Comparison of ENCODE assay signal across 8 mouse cellular contexts in genomic region chr11:101468731-101469130, GRCm38 (mm10). TPM values are rescaled to one million over a fixed set of nuclear protein-coding genes. Genes with fewer than 3 reads are reported as not detected.
A peak's percentile ranks its signal among the peaks of the same experiment; 100 is the strongest.
DNase-seq lines count a peak whose midpoint lies in the region; ATAC-seq and TF ChIP-seq lines count a peak whose summit lies in the region.

No protein-coding gene starts in this region.

- no peaks in the 10 kb centered on the region for H3K9me3 ChIP-seq in kidney, postnatal 0 days (replicated peaks; ENCODE audit: low read length)
- H3K9me3 ChIP-seq in embryonic facial prominence, embryonic 13.5 days, result no peaks in the 10 kb centered on the region
- no peaks in the 10 kb centered on the region for H3K9me3 ChIP-seq in intestine, embryonic 16.5 days (ENCODE audit: control insufficient read depth, low read length)
- no peaks in the 10 kb centered on the region for H3K9me3 ChIP-seq in neural tube, embryonic 11.5 days (ENCODE audit: control insufficient read depth, low read length)

- H3K36me3 ChIP-seq in kidney, postnatal 0 days (ENCODE audit: insufficient read depth, low read length), result no peaks in the 10 kb centered on the region
- H3K36me3 ChIP-seq in embryonic facial prominence, embryonic 13.5 days, result no peaks in the 10 kb centered on the region
- H3K36me3 ChIP-seq in intestine, embryonic 16.5 days (ENCODE audit: control insufficient read depth, insufficient read depth, low read length), result no peaks in the 10 kb centered on the region
- H3K36me3 ChIP-seq in neural tube, embryonic 11.5 days (ENCODE audit: control insufficient read depth, insufficient read depth, low read length), result peaks cover 2% of the 10 kb centered on the region

- intact Hi-C loops in left cerebral cortex, postnatal 36 days (cut with DNase I), result loop anchor here (2.0 kb wide), 1 partner anchor 50 kb away; no protein-coding TSS in a partner anchor

- H3K9ac ChIP-seq in kidney, postnatal 0 days (ENCODE audit: low read depth, low read length), result peak overlapping the region; percentile 67
- H3K9ac ChIP-seq in embryonic facial prominence, embryonic 13.5 days, result peak overlapping the region; percentile 79
- H3K9ac ChIP-seq in intestine, embryonic 16.5 days (ENCODE audit: low read depth, low read length), result peak overlapping the region; percentile 84
- H3K9ac ChIP-seq in neural tube, embryonic 11.5 days (ENCODE audit: low read length), result peak overlapping the region; percentile 86

- peaks cover 13% of the 10 kb centered on the region; the same call in 1 of the 2 replicates for H3K4me1 ChIP-seq in kidney, postnatal 0 days (replicated peaks; ENCODE audit: insufficient read depth, low read length)
- H3K4me1 ChIP-seq in embryonic facial prominence, embryonic 13.5 days, result peaks cover 34% of the 10 kb centered on the region
- peaks cover 20% of the 10 kb centered on the region for H3K4me1 ChIP-seq in intestine, embryonic 16.5 days (ENCODE audit: control insufficient read depth, insufficient read depth, low read length)
- H3K4me1 ChIP-seq in neural tube, embryonic 11.5 days (ENCODE audit: control insufficient read depth, insufficient read depth, low read length), result peaks cover 21% of the 10 kb centered on the region

- DNase-seq in kidney, postnatal 0 days (ENCODE audit: low spot score), result no peak
- no peak for DNase-seq in kidney, adult 11 months
- peak; percentile 30 for DNase-seq in neural tube, embryonic 11.5 days (ENCODE audit: low spot score)
- no peak for DNase-seq in left cerebral cortex, postnatal 36 days (ENCODE audit: low spot score in 2 of 2)
- no peak for DNase-seq in urinary bladder, adult 2 months (ENCODE audit: low spot score)

- H3K4me2 ChIP-seq in kidney, postnatal 0 days (ENCODE audit: low read length), result peak overlapping the region; percentile 92
- H3K4me2 ChIP-seq in embryonic facial prominence, embryonic 13.5 days, result peak overlapping the region; percentile 94
- H3K4me2 ChIP-seq in intestine, embryonic 16.5 days (ENCODE audit: low read depth, low read length), result peak overlapping the region; percentile 96
- H3K4me2 ChIP-seq in neural tube, embryonic 11.5 days (ENCODE audit: low read depth), result peak overlapping the region; percentile 85

- WGBS in kidney, postnatal 0 days, result 7% methylated on average over 12 of the region's 13 CpGs
- 3% methylated on average over 13 of the region's 13 CpGs for WGBS in embryonic facial prominence, embryonic 13.5 days
- WGBS in intestine, embryonic 16.5 days, result 4% methylated on average over 13 of the region's 13 CpGs
- WGBS in neural tube, embryonic 11.5 days, result 6% methylated on average over 13 of the region's 13 CpGs

- ATAC-seq in kidney, postnatal 0 days (replicated peaks; ENCODE audit: low FRiP score, low read depth), result no peak
- ATAC-seq in embryonic facial prominence, embryonic 13.5 days (ENCODE audit: insufficient number of reproducible peaks, insufficient read depth, low FRiP score, low TSS enrichment, low read depth), result no peak
- no peak for ATAC-seq in intestine, embryonic 16.5 days
- peak; percentile 3; the same call in 1 of the 2 replicates for ATAC-seq in neural tube, embryonic 11.5 days (ENCODE audit: insufficient read depth, low FRiP score, low TSS enrichment)
- ATAC-seq in erythroid progenitor cell, adult 5-6 weeks (replicated peaks; ENCODE audit: low FRiP score, poor library complexity, severe bottlenecking), result no peak

- no peak for TF ChIP-seq CTCF in kidney, postnatal 0 days (IDR thresholded peaks at IDR 0.05; ENCODE audit: low read depth)

- no peak overlapping the region for H3K27ac ChIP-seq in kidney, postnatal 0 days
- H3K27ac ChIP-seq in embryonic facial prominence, embryonic 13.5 days, result no peak overlapping the region
- H3K27ac ChIP-seq in intestine, embryonic 16.5 days (ENCODE audit: low read length), result peak overlapping the region; percentile 80
- H3K27ac ChIP-seq in neural tube, embryonic 11.5 days (ENCODE audit: low read depth, low read length), result no peak overlapping the region

- peak overlapping the region; percentile 82 for H3K4me3 ChIP-seq in kidney, postnatal 0 days (replicated peaks; ENCODE audit: low read depth, low read length)
- H3K4me3 ChIP-seq in embryonic facial prominence, embryonic 13.5 days, result peak overlapping the region; percentile 72
- peak overlapping the region; percentile 82 for H3K4me3 ChIP-seq in intestine, embryonic 16.5 days (ENCODE audit: low read length)
- H3K4me3 ChIP-seq in neural tube, embryonic 11.5 days (ENCODE audit: low read depth, low read length), result peak overlapping the region; percentile 80

- no peaks in the 10 kb centered on the region for H3K27me3 ChIP-seq in kidney, postnatal 0 days (ENCODE audit: insufficient read depth, low read length)
- H3K27me3 ChIP-seq in embryonic facial prominence, embryonic 13.5 days, result peaks cover 5% of the 10 kb centered on the region; the same call in 1 of the 2 replicates
- no peaks in the 10 kb centered on the region for H3K27me3 ChIP-seq in intestine, embryonic 16.5 days (replicated peaks; ENCODE audit: control insufficient read depth, insufficient read depth, low read length)
- no peaks in the 10 kb centered on the region for H3K27me3 ChIP-seq in neural tube, embryonic 11.5 days (ENCODE audit: control insufficient read depth, insufficient read depth, low read length)

RNA-seq across cellular contexts. Expression of gene Vat1, which starts 2.7 kb away (rescaled TPM):
- 37.7 and 38.6 TPM in 2 replicates for polyA plus RNA-seq in kidney, postnatal 0 days (2015; fragmentation: Nextera tagmentation; extraction: Ambion mirVana)
- polyA plus RNA-seq in embryonic facial prominence, embryonic 13.5 days (2015; fragmentation: Nextera tagmentation; extraction: Ambion mirVana), result 34.2 and 37.5 TPM in 2 replicates
- polyA plus RNA-seq in intestine, embryonic 16.5 days (2015; fragmentation: Nextera tagmentation; extraction: Ambion mirVana), result 69.9 and 88.2 TPM in 2 replicates
- 52.3 and 55.8 TPM in 2 replicates for polyA plus RNA-seq in neural tube, embryonic 11.5 days (2014; fragmentation: Nextera tagmentation; extraction: Ambion mirVana)
- total RNA-seq in erythroid progenitor cell, adult 5-6 weeks (2015; ENCODE audit: low replicate concordance), result 9.0 and 13.4 TPM in 2 replicates
- total RNA-seq in erythroid progenitor cell, adult 5-6 weeks (2017; ENCODE audit: low replicate concordance), result 4.7 and 6.1 TPM in 2 replicates
- total RNA-seq in left cerebral cortex, postnatal 36 days (2021), result 10 to 100 TPM; 33.9 to 36.1 TPM
- 172 and 197 TPM in 2 replicates for polyA plus RNA-seq in urinary bladder, adult 2 months (2012; rRNA removed)

RNA-seq across cellular contexts. Expression of gene Rnd2, which starts 3.9 kb away (rescaled TPM):
- polyA plus RNA-seq in kidney, postnatal 0 days (2015; fragmentation: Nextera tagmentation; extraction: Ambion mirVana), result 10.3 and 11.1 TPM in 2 replicates
- 14.0 and 16.8 TPM in 2 replicates for polyA plus RNA-seq in embryonic facial prominence, embryonic 13.5 days (2015; fragmentation: Nextera tagmentation; extraction: Ambion mirVana)
- 21.0 and 22.1 TPM in 2 replicates for polyA plus RNA-seq in intestine, embryonic 16.5 days (2015; fragmentation: Nextera tagmentation; extraction: Ambion mirVana)
- polyA plus RNA-seq in neural tube, embryonic 11.5 days (2014; fragmentation: Nextera tagmentation; extraction: Ambion mirVana), result 43.9 and 49.0 TPM in 2 replicates
- total RNA-seq in erythroid progenitor cell, adult 5-6 weeks (2015; ENCODE audit: low replicate concordance), result not detected in 2 replicates
- not detected in 2 replicates for total RNA-seq in erythroid progenitor cell, adult 5-6 weeks (2017; ENCODE audit: low replicate concordance)
- 100 to 1,000 TPM; 139 to 164 TPM for total RNA-seq in left cerebral cortex, postnatal 36 days (2021)
- 19.2 TPM in 2 replicates for polyA plus RNA-seq in urinary bladder, adult 2 months (2012; rRNA removed)

RNA-seq across cellular contexts. Expression of gene Ifi35, which starts 20.5 kb away (rescaled TPM):
- polyA plus RNA-seq in kidney, postnatal 0 days (2015; fragmentation: Nextera tagmentation; extraction: Ambion mirVana), result 30.0 and 30.8 TPM in 2 replicates
- 9.1 and 10.9 TPM in 2 replicates for polyA plus RNA-seq in embryonic facial prominence, embryonic 13.5 days (2015; fragmentation: Nextera tagmentation; extraction: Ambion mirVana)
- polyA plus RNA-seq in intestine, embryonic 16.5 days (2015; fragmentation: Nextera tagmentation; extraction: Ambion mirVana), result 29.7 and 31.1 TPM in 2 replicates
- polyA plus RNA-seq in neural tube, embryonic 11.5 days (2014; fragmentation: Nextera tagmentation; extraction: Ambion mirVana), result 2.4 and 3.1 TPM in 2 replicates
- total RNA-seq in erythroid progenitor cell, adult 5-6 weeks (2015; ENCODE audit: low replicate concordance), result 39.8 and 73.2 TPM in 2 replicates
- 43.6 and 47.4 TPM in 2 replicates for total RNA-seq in erythroid progenitor cell, adult 5-6 weeks (2017; ENCODE audit: low replicate concordance)
- total RNA-seq in left cerebral cortex, postnatal 36 days (2021), result 1 to 10 TPM; 3.2 to 3.4 TPM
- polyA plus RNA-seq in urinary bladder, adult 2 months (2012; rRNA removed), result 66.6 and 79.9 TPM in 2 replicates

RNA-seq across cellular contexts. Expression of gene Rpl27, which starts 26.6 kb away (rescaled TPM):
- 396 and 448 TPM in 2 replicates for polyA plus RNA-seq in kidney, postnatal 0 days (2015; fragmentation: Nextera tagmentation; extraction: Ambion mirVana)
- polyA plus RNA-seq in embryonic facial prominence, embryonic 13.5 days (2015; fragmentation: Nextera tagmentation; extraction: Ambion mirVana), result 342 and 404 TPM in 2 replicates
- 251 and 288 TPM in 2 replicates for polyA plus RNA-seq in intestine, embryonic 16.5 days (2015; fragmentation: Nextera tagmentation; extraction: Ambion mirVana)
- 389 and 414 TPM in 2 replicates for polyA plus RNA-seq in neural tube, embryonic 11.5 days (2014; fragmentation: Nextera tagmentation; extraction: Ambion mirVana)
- 179 and 183 TPM in 2 replicates for total RNA-seq in erythroid progenitor cell, adult 5-6 weeks (2015; ENCODE audit: low replicate concordance)
- total RNA-seq in erythroid progenitor cell, adult 5-6 weeks (2017; ENCODE audit: low replicate concordance), result 266 and 615 TPM in 2 replicates
- total RNA-seq in left cerebral cortex, postnatal 36 days (2021), result 10 to 100 TPM; 32.6 to 46.9 TPM
- polyA plus RNA-seq in urinary bladder, adult 2 months (2012; rRNA removed), result 932 and 1,046 TPM in 2 replicates

RNA-seq across cellular contexts. Expression of gene Ptges3l, which starts 43.6 kb away (rescaled TPM):
- polyA plus RNA-seq in kidney, postnatal 0 days (2015; fragmentation: Nextera tagmentation; extraction: Ambion mirVana), result 8.7 and 11.5 TPM in 2 replicates
- 5.5 and 8.1 TPM in 2 replicates for polyA plus RNA-seq in embryonic facial prominence, embryonic 13.5 days (2015; fragmentation: Nextera tagmentation; extraction: Ambion mirVana)
- polyA plus RNA-seq in intestine, embryonic 16.5 days (2015; fragmentation: Nextera tagmentation; extraction: Ambion mirVana), result 11.1 and 12.4 TPM in 2 replicates
- 6.9 and 7.1 TPM in 2 replicates for polyA plus RNA-seq in neural tube, embryonic 11.5 days (2014; fragmentation: Nextera tagmentation; extraction: Ambion mirVana)
- not detected in 2 replicates for total RNA-seq in erythroid progenitor cell, adult 5-6 weeks (2015; ENCODE audit: low replicate concordance)
- total RNA-seq in erythroid progenitor cell, adult 5-6 weeks (2017; ENCODE audit: low replicate concordance), result not detected in 2 replicates
- 1 to 10 TPM; 3.3 to 4.7 TPM for total RNA-seq in left cerebral cortex, postnatal 36 days (2021)
- 21.1 and 28.2 TPM in 2 replicates for polyA plus RNA-seq in urinary bladder, adult 2 months (2012; rRNA removed)
